Mouse (Mus musculus): Measurements from ENCODE around the gene Maml3. TPM values are rescaled to one million over a fixed set of nuclear protein-coding genes. Genes with fewer than 3 reads are reported as not detected.

Gene Maml3
- polyA plus RNA-seq, 1 experiment from 2014 or later: 5.2 TPM

- H3K4me2 ChIP-seq: no peak overlapping the region
- ATAC-seq (ENCODE audit: insufficient read depth, low FRiP score, low read depth): no peak
- no peak overlapping the region for H3K4me3 ChIP-seq (replicated peaks)
- H3K27me3 ChIP-seq (replicated peaks): no peaks in the 10 kb centered on the region
- no peaks in the 10 kb centered on the region for H3K36me3 ChIP-seq
- H3K4me1 ChIP-seq: no peaks in the 10 kb centered on the region
- no peak overlapping the region for H3K9ac ChIP-seq
- H3K27ac ChIP-seq: no peak overlapping the region
- H3K9me3 ChIP-seq: no peaks in the 10 kb centered on the region
- WGBS: 36% methylated on average over 6 of the region's 6 CpGs
Measured at GRCm38 (mm10) chr3:51849462-51849861, 255.4 kb downstream of the Maml3 start.

- no peak overlapping the region for H3K4me2 ChIP-seq
- H3K36me3 ChIP-seq: no peaks in the 10 kb centered on the region
- no peak overlapping the region for H3K27ac ChIP-seq
- no peak for ATAC-seq (ENCODE audit: insufficient read depth, low FRiP score, low read depth)
- no peak overlapping the region for H3K9ac ChIP-seq
- no peaks in the 10 kb centered on the region for H3K9me3 ChIP-seq
- H3K4me1 ChIP-seq: 0 out of 2 replicates have a peak, but pooled peaks cover 1% of the 10 kb centered on the region
- H3K27me3 ChIP-seq (replicated peaks): no peaks in the 10 kb centered on the region
- 92% methylated on average over 4 of the region's 4 CpGs for WGBS
- no peak overlapping the region for H3K4me3 ChIP-seq (replicated peaks)
Measured at GRCm38 (mm10) chr3:51847262-51847661, 257.6 kb downstream of the Maml3 start.

DNA sequence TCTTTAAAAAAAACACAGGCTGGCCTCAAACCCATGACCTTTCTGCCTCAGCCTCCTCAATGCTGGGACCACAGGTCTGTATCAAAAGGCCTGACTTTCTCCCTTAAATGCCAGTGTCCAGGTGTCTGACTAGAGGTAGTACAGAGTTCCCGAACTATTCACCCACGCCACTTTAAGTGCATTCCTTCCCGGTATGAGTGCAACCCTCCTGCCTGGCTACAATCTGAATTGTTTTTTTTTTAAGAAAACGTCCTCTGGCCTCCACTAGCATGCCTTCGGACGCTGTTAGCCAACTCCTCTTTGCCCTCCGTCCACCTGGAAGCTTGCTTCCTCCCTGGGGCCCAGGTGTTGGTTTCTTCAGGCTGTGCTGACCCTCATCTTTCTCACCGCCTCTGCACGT, 260.6 kb downstream of the Maml3 start:
- Histone ChIP-seq H3K27ac (no peak overlapping the region), H3K4me2 (no peak overlapping the region), H3K4me1 (0 out of 2 replicates have a peak, but pooled peaks cover 4% of the 10 kb centered on the region), H3K36me3 (no peaks in the 10 kb centered on the region), H3K27me3 (replicated peaks) (no peaks in the 10 kb centered on the region), H3K9me3 (no peaks in the 10 kb centered on the region), H3K9ac (no peak overlapping the region), H3K4me3 (replicated peaks) (no peak overlapping the region)
- WGBS: 66% methylated on average over 9 of the region's 9 CpGs
- no peak for ATAC-seq (ENCODE audit: insufficient read depth, low FRiP score, low read depth)

- WGBS: 77% methylated on average over 12 of the region's 12 CpGs
- no peak for ATAC-seq (ENCODE audit: insufficient read depth, low FRiP score, low read depth)
Measured at GRCm38 (mm10) chr3:51842140-51842539, 262.7 kb downstream of the Maml3 start.

GRCm38 (mm10) chr3:51841598-51841997, 263.3 kb downstream of the Maml3 start:
- no peak overlapping the region for H3K4me2 ChIP-seq

More at GRCm38 (mm10) chr3:51842140-51842539, 262.7 kb downstream of the Maml3 start:
- no peak overlapping the region for H3K9ac ChIP-seq
- no peaks in the 10 kb centered on the region for H3K9me3 ChIP-seq
- H3K4me3 ChIP-seq (replicated peaks): no peak overlapping the region
- H3K4me2 ChIP-seq: no peak overlapping the region
- H3K27me3 ChIP-seq (replicated peaks): no peaks in the 10 kb centered on the region
- H3K27ac ChIP-seq: peak overlapping the region; percentile 64
- no peaks in the 10 kb centered on the region for H3K36me3 ChIP-seq
- H3K4me1 ChIP-seq: 0 out of 2 replicates have a peak, but pooled peaks cover 4% of the 10 kb centered on the region

GRCm38 (mm10) chr3:51841177-51841576, 263.7 kb downstream of the Maml3 start:
- H3K9me3 ChIP-seq: no peaks in the 10 kb centered on the region
- H3K4me3 ChIP-seq (replicated peaks): no peak overlapping the region
- 0 out of 2 replicates have a peak, but pooled peaks cover 4% of the 10 kb centered on the region for H3K4me1 ChIP-seq
- no peak overlapping the region for H3K4me2 ChIP-seq
- no peaks in the 10 kb centered on the region for H3K27me3 ChIP-seq (replicated peaks)
- ATAC-seq (ENCODE audit: insufficient read depth, low FRiP score, low read depth): no peak
- no peak overlapping the region for H3K27ac ChIP-seq
- no peaks in the 10 kb centered on the region for H3K36me3 ChIP-seq
- 73% methylated on average over 6 of the region's 6 CpGs for WGBS
- no peak overlapping the region for H3K9ac ChIP-seq

More at GRCm38 (mm10) chr3:51841598-51841997, 263.3 kb downstream of the Maml3 start:
- H3K27me3 ChIP-seq (replicated peaks): no peaks in the 10 kb centered on the region
- 63% methylated on average over 12 of the region's 12 CpGs for WGBS
- no peaks in the 10 kb centered on the region for H3K36me3 ChIP-seq
- H3K27ac ChIP-seq: no peak overlapping the region
- H3K9me3 ChIP-seq: no peaks in the 10 kb centered on the region
- H3K9ac ChIP-seq: no peak overlapping the region
- H3K4me1 ChIP-seq: 0 out of 2 replicates have a peak, but pooled peaks cover 4% of the 10 kb centered on the region
- no peak overlapping the region for H3K4me3 ChIP-seq (replicated peaks)
- no peak for ATAC-seq (ENCODE audit: insufficient read depth, low FRiP score, low read depth)

DNA sequence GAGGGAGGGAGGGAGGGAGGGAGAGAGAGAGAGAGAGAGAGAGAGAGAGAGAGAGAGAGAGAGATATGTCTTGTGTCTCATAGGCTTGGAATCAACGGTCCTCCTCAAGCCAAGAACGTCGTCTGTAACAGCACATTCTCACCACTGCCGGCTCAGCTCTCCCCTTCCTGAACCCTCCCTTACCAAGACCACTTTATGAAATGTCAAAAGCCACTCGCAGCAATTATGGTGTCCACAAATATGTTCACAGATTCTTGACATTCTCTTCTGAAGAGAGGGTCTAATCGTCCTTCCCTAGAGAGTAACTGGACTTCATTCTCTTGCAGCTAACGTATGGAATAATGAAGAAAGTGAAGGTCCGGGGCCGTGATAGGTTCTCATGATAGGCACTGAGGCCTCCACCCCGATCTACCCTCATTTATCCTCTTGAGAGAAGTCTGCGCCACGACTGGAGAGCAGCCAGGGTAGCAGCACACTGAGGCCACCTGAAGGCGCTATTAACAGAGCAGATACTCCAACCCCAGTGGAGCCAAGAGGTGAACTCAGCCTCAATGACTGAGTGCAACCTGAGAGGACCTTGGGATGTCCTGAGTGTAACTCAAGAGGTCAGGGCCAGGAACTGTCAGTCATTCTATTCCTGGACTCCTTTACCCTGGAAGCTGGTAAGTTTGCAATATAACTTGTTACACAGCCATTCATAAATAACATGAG, 264.6 kb downstream of the Maml3 start:
- H3K4me2 ChIP-seq: no peak overlapping the region
- H3K4me1 ChIP-seq: 0 out of 2 replicates have a peak, but pooled peaks cover 4% of the 10 kb centered on the region
- no peaks in the 10 kb centered on the region for H3K27me3 ChIP-seq (replicated peaks)
- no peak for ATAC-seq (ENCODE audit: insufficient read depth, low FRiP score, low read depth)
- no peak overlapping the region for H3K9ac ChIP-seq
- H3K4me3 ChIP-seq (replicated peaks): no peak overlapping the region
- H3K27ac ChIP-seq: no peak overlapping the region
- H3K9me3 ChIP-seq: no peaks in the 10 kb centered on the region
- H3K36me3 ChIP-seq: no peaks in the 10 kb centered on the region
- 87% methylated on average over 13 of the region's 13 CpGs for WGBS

- H3K9me3 ChIP-seq: no peaks in the 10 kb centered on the region
- H3K4me3 ChIP-seq (replicated peaks): no peak overlapping the region
- no peaks in the 10 kb centered on the region for H3K27me3 ChIP-seq (replicated peaks)
- 0 out of 2 replicates have a peak, but pooled peaks cover 4% of the 10 kb centered on the region for H3K4me1 ChIP-seq
- no peaks in the 10 kb centered on the region for H3K36me3 ChIP-seq
- whole genome bisulfite sequencing: 45% methylated on average over 5 of the region's 5 CpGs
- H3K27ac ChIP-seq: peak overlapping the region; percentile 82
- H3K4me2 ChIP-seq: no peak overlapping the region
- H3K9ac ChIP-seq: no peak overlapping the region
- no peak for ATAC-seq (ENCODE audit: insufficient read depth, low FRiP score, low read depth)
Measured at GRCm38 (mm10) chr3:51839353-51839715, 265.5 kb downstream of the Maml3 start.

DNA sequence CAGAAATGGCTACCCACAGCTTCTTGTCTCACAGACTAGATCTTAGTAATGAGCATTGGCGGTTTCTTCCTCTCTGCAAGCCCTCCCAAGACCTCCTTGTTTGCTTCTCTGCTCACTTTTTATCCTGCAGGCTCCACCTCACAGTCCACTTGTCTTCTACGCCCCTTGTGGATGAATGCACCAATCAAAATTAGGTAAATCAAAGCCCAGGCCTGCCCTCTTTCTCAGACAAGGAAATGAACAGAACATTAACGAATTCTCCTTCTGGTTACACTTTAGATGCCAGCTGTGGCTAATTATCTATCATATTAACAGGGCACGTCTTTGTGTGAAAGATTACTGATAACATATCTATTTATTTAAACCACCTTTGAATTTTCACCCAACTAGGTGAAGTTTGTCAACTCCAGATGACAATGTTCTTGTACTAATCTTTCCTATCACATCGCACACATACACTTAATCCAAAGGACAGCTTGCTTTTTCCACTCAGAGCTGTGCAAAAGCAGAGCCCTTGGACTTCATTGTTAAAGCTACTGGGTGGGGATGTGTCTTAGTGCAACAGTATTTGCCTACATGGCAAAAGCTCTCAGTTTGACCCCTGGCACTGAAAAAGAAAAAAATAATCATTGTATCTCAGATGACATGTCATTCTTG, 266.1 kb downstream of the Maml3 start:
- peak; percentile 70 for ATAC-seq (ENCODE audit: insufficient read depth, low FRiP score, low read depth)
- H3K4me2 ChIP-seq: no peak overlapping the region
- 58% methylated on average over 5 of the region's 5 CpGs for WGBS
- 0 out of 2 replicates have a peak, but pooled peaks cover 4% of the 10 kb centered on the region for H3K4me1 ChIP-seq
- no peaks in the 10 kb centered on the region for H3K27me3 ChIP-seq (replicated peaks)
- no peaks in the 10 kb centered on the region for H3K9me3 ChIP-seq
- H3K4me3 ChIP-seq (replicated peaks): no peak overlapping the region
- H3K27ac ChIP-seq: peak overlapping the region; percentile 82
- no peak overlapping the region for H3K9ac ChIP-seq
- H3K36me3 ChIP-seq: no peaks in the 10 kb centered on the region

DNA sequence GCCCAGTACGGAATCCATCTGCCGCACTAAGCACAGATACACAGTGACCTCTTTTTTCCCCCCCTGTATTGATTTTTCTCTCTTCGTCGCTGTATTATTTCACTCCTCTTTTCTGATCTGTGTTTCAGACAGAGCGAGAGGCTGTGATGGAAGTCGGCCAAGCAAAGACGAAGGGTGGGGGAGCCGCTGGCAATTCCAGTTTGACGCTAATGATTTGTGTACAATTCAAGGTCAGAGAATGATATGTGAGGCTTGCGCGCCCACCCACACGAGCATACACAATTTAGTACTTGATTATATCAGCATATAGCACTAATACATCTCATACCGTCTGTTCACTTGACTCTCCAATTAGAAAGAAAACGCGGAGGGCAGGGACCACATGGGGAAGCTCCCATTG, 271.9 kb downstream of the Maml3 start:
- WGBS: 27% methylated on average over 15 of the region's 15 CpGs
- no peak for ATAC-seq (ENCODE audit: insufficient read depth, low FRiP score, low read depth)
- H3K4me2 ChIP-seq: peak overlapping the region; percentile 1; the same call in 1 of the 2 replicates

DNA sequence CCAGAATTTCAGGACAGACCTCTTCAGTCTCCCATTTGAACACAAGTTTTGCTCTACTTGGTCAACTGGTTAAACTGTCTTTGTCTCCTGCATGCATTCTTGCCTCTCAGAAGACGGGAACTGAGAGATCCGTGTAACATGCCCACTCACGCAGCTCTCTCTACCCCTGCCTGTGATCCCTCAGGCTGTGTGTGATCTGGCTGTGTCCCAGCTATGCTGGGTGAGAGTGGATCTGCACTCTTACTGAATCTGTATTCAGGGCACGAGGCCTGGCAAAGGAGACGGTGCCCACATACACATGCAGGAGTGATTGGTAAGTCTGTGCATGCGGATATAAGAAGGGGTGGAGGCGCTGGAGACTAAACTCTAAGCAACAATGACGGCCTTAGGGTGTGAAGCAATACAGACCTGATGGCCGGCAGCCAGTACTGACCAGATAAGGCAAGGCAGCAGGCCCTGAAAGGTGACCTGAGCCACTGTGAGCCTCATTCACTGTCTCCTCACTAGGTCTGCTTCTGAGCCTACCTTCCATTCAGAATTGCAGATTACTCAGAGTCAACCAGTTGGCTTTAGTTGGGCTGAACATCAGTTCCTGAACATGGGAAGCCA, 274.0 kb downstream of the Maml3 start:
- WGBS: 82% methylated on average over 9 of the region's 9 CpGs
- no peak overlapping the region for H3K27ac ChIP-seq
- no peak overlapping the region for H3K9ac ChIP-seq
- no peak for ATAC-seq (ENCODE audit: insufficient read depth, low FRiP score, low read depth)
- H3K4me2 ChIP-seq: no peak overlapping the region
- H3K4me3 ChIP-seq (replicated peaks): no peak overlapping the region
- no peaks in the 10 kb centered on the region for H3K27me3 ChIP-seq (replicated peaks)
- no peaks in the 10 kb centered on the region for H3K36me3 ChIP-seq
- 0 out of 2 replicates have a peak, but pooled peaks cover 8% of the 10 kb centered on the region for H3K4me1 ChIP-seq
- H3K9me3 ChIP-seq: no peaks in the 10 kb centered on the region

More for the DNA sequence above, 271.9 kb downstream of the Maml3 start:
- Histone ChIP-seq H3K27me3 (replicated peaks) (no peaks in the 10 kb centered on the region), H3K9ac (no peak overlapping the region), H3K36me3 (no peaks in the 10 kb centered on the region), H3K27ac (no peak overlapping the region), H3K9me3 (no peaks in the 10 kb centered on the region), H3K4me1 (0 out of 2 replicates have a peak, but pooled peaks cover 8% of the 10 kb centered on the region), H3K4me3 (replicated peaks) (no peak overlapping the region)

DNA sequence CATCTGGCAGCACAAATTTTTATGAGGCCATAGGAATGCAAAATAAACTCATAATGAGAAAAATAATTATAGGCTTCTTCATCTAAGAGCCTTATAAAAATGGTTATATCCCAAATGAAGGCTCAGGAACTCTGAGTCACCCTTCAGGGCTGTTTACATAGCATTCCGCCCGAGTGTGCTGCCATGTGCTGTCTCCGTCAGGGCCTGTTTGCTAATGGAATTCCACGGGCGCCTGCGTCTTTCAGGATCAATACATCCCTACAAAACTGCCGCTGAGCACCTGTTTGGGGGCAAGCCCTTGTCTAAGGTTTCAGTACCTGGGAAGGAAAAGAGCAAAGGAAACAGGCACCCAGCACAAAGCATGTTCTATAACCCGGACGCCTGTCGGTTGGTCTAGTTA, 279.3 kb downstream of the Maml3 start:
- H3K27ac ChIP-seq: 0 out of 2 replicates have a peak overlapping the region, but pooled peaks have one; percentile 8
- no peaks in the 10 kb centered on the region for H3K4me1 ChIP-seq
- WGBS: 51% methylated on average over 10 of the region's 10 CpGs
- H3K4me3 ChIP-seq (replicated peaks): no peak overlapping the region
- no peaks in the 10 kb centered on the region for H3K9me3 ChIP-seq
- H3K36me3 ChIP-seq: no peaks in the 10 kb centered on the region
- ATAC-seq (ENCODE audit: insufficient read depth, low FRiP score, low read depth): peak; percentile 65; the same call in 1 of the 2 replicates
- H3K27me3 ChIP-seq (replicated peaks): no peaks in the 10 kb centered on the region
- H3K9ac ChIP-seq: no peak overlapping the region
- H3K4me2 ChIP-seq: 0 out of 2 replicates have a peak overlapping the region, but pooled peaks have one; percentile 14
